Mouse (Mus musculus) ES-E14 (cell line): Measurements from ENCODE around the gene Morn4. TPM values are rescaled to one million over a fixed set of nuclear protein-coding genes. Genes with fewer than 3 reads are reported as not detected.

Experiments used
- DNase-seq: peaks from one replicate; pipeline ENCODE4 v3.0.0-alpha.2; 2013; ENCODE audit warnings: low read depth, low spot score
- H3K27ac ChIP-seq: 2 replicates; pipeline ENCODE4 v1.5.1; 2012; ENCODE audit warnings: low read depth, mild to moderate bottlenecking, low read length, moderate library complexity, mixed read lengths; ENCODE audit not compliant: poor library complexity, insufficient read depth, severe bottlenecking
- H3K36me3 ChIP-seq: 2 replicates; pipeline ENCODE4 v1.6.1; 2012; ENCODE audit warnings: mild to moderate bottlenecking, low read length, moderate library complexity, mixed read lengths; ENCODE audit not compliant: control insufficient read depth, poor library complexity, insufficient read depth, severe bottlenecking
- H3K4me1 ChIP-seq, 2 experiments: fragments of 150-350 bp in 1 of 2; sonication (generic) in 1 of 2; 2 replicates each; pipeline ENCODE4 v1.6.1; 2012; ENCODE audit warnings: low read length in 2 of 2, mild to moderate bottlenecking in 1 of 2, mixed read lengths in 1 of 2; ENCODE audit not compliant: control insufficient read depth in 2 of 2, insufficient read depth in 2 of 2, poor library complexity in 1 of 2
- H3K4me3 ChIP-seq, 2 experiments: fragments of 150-350 bp in 1 of 2; sonication (generic) in 1 of 2; 2 replicates each; pipeline ENCODE4 v1.5.1; 2012; ENCODE audit warnings: low read length in 2 of 2, low read depth in 1 of 2, mild to moderate bottlenecking in 1 of 2, mixed read lengths in 1 of 2; ENCODE audit not compliant: insufficient read depth in 1 of 2, poor library complexity in 1 of 2, severe bottlenecking in 1 of 2
- H3K9ac ChIP-seq: 2 replicates; pipeline ENCODE4 v1.6.1; 2012; ENCODE audit warnings: low read depth, mild to moderate bottlenecking, low read length, mixed read lengths; ENCODE audit not compliant: poor library complexity, insufficient read depth, severe bottlenecking
- H3K9me3 ChIP-seq: fragments of 150-350 bp; sonication (generic); 2 replicates; pipeline ENCODE4 v1.6.1; 2012; ENCODE audit warnings: low read depth, mild to moderate bottlenecking, low read length; ENCODE audit not compliant: control insufficient read depth, insufficient read depth
- CHD2 ChIP-seq: IDR thresholded peaks from 2 replicates; pipeline ENCODE4 v1.6.1; 2014; ENCODE audit warnings: mild to moderate bottlenecking, low read depth, low read length, inconsistent platforms
- HCFC1 ChIP-seq: IDR thresholded peaks from 2 replicates; pipeline ENCODE4 v1.6.1; 2012; ENCODE audit warnings: low read length, inconsistent platforms, borderline replicate concordance; ENCODE audit not compliant: insufficient read depth
- MAFK ChIP-seq: IDR thresholded peaks from 2 replicates; pipeline ENCODE4 v1.6.1; 2014; ENCODE audit warnings: mild to moderate bottlenecking, low read depth, low read length, inconsistent platforms; ENCODE audit not compliant: insufficient read depth
- ZC3H11A ChIP-seq: IDR thresholded peaks from 2 replicates; pipeline ENCODE4 v1.6.1; 2012; ENCODE audit warnings: low read depth, mild to moderate bottlenecking, inconsistent platforms, low read length, borderline replicate concordance
- ZNF384 ChIP-seq: IDR thresholded peaks from 2 replicates; pipeline ENCODE4 v1.6.1; 2012; ENCODE audit warnings: low read depth, low read length, inconsistent platforms
- in situ Hi-C, 2 experiments: fragments of 600-800 bp; cut with MboI; formaldehyde crosslinking; loops; one replicate each; pipeline ENCODE4 v1.15.1; 2025; ENCODE audit warnings: low sequenced_read_pairs in 2 of 2, inconsistent platforms in 1 of 2; ENCODE audit not compliant: unreplicated experiment in 2 of 2
- total RNA-seq: library from RNA; depleted of rRNA; stranded (reverse); fragments of 300-350 nt; gene quantifications from 2 replicates; pipeline ENCODE4 v1.2.3, GENCODE M21; 2012

The Morn4 gene
- total RNA-seq, 1 experiment: 3.1 TPM

DNA sequence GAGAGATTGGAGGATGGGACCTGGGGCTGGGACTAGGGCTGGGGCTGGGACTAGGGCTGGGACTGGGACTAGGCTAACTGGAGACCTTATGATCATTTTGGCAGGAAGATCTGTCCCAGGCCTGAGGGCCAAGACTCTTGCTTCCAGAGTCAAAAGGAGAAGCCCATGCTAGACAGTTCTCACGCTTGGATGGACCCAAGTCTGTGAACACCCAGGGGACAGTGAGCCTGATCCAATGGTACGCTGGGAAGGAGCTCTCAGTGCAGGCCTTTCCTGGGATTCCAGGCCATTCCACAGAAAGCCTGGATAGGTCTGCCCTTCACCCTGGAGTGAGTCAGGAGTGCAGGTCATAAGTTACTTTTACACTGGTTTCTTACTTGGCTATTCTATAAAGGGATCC is 11.1 kb downstream of the Morn4 start:
- Histone ChIP-seq H3K4me1 (peaks cover 0 to 1% of the 10 kb centered on the region in 2 experiments; a peak in 1 of 4 replicates), H3K27ac (no peak overlapping the region), H3K9ac (no peak overlapping the region), H3K36me3 (no peaks in the 10 kb centered on the region), H3K9me3 (no peaks in the 10 kb centered on the region), H3K4me3 (no peak overlapping the region)
- in situ Hi-C loops: no loop called here
- TF ChIP-seq ZNF384: no peak
- no peak for TF ChIP-seq CHD2
- TF ChIP-seq ZC3H11A: no peak
- TF ChIP-seq HCFC1: no peak
- DNase-seq: no peak

DNA sequence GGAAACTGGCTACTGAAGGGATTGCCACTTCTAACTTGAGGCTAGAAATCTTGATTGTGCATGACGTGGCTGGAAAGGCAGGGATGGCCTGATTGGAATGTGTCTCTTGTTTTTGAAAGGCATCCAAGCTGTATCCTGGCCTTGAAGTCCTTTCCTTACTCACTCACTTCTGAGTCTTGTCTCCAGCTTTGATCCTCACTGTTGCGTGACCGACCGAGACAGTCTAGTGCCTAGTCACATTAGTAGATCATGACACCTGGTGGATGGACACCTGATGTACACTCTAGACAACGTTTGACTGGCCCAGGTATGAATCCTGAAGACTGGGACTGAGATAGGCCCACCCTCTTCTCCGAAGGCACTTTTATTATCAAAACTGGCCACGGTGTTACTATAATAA is 13.4 kb downstream of the Morn4 start:
- TF ChIP-seq MAFK (no peak), HCFC1 (no peak), ZNF384 (no peak), CHD2 (no peak), ZC3H11A (no peak)
- no peak for DNase-seq
- Histone ChIP-seq H3K4me1 (peaks cover 0 to 8% of the 10 kb centered on the region in 2 experiments; a peak in 1 of 4 replicates), H3K27ac (no peak overlapping the region), H3K9ac (no peak overlapping the region), H3K4me3 (no peak overlapping the region), H3K9me3 (no peaks in the 10 kb centered on the region), H3K36me3 (no peaks in the 10 kb centered on the region)
- in situ Hi-C loops: no loop called here

DNA sequence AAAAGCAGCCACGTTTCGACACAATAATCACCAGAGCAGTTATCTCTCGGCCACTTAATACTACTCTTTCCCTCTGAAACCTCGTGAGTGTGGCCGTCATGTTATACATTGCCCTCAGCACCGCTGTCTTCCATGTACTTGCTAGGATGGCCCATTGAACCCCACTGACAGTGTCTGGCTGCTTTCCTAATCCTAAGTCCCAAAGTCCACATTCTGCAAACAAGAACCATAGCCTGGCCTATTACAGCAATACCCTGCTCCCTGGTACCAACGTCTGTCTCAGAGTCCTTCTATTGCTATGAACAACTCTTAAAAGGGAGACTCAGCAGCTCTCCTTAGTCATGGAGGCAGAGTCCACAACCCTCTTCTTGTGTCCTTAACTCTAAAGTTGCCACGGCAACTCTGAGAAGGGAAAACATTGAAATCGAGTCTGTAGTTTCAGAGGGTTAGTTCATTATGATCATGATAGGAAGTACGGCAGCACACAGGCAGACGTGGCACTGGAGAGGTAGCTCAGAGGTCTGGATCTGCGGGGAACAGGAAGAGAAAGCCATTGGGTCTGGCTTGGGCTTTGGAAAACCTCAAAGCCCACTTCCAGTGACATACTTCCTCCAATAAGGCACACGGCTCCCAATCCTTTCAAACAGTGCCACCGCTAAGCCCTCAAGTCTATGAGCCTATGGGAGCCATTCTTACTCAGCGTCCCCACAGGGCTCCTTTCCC is 14.1 kb downstream of the Morn4 start:
- Histone ChIP-seq H3K9ac (no peak overlapping the region), H3K27ac (no peak overlapping the region), H3K4me3 (no peak overlapping the region), H3K9me3 (no peaks in the 10 kb centered on the region), H3K36me3 (no peaks in the 10 kb centered on the region), H3K4me1 (peaks cover 0 to 8% of the 10 kb centered on the region in 2 experiments; a peak in 1 of 4 replicates)
- no peak for DNase-seq
- no peak for TF ChIP-seq ZC3H11A
- in situ Hi-C loops: no loop called here

DNA sequence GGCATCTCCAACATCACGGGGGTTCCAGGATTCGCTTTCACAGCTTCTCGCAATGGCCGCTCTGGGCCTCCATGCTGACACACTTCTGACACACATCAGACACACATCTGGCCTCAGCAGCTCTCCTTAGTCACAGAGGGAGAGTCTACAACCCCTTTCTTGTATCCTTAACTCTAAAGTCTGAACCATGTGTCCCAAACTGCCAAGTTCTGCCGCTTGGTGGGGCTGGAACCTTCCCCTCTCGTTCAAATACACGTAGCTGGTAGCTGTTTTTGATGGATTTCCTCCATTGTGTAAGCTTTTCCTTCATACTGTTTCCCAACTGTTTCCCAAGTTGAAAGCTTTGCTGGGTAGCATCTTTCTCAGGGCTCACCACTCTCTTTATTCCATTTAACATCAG is 14.9 kb downstream of the Morn4 start:
- Histone ChIP-seq H3K4me3 (no peak overlapping the region), H3K27ac (no peak overlapping the region), H3K36me3 (no peaks in the 10 kb centered on the region), H3K9ac (no peak overlapping the region), H3K4me1 (peaks cover 0 to 8% of the 10 kb centered on the region in 2 experiments; a peak in 1 of 4 replicates), H3K9me3 (no peaks in the 10 kb centered on the region)
- TF ChIP-seq CHD2 (no peak), ZNF384 (no peak), MAFK (no peak), HCFC1 (no peak), ZC3H11A (no peak)
- no peak for DNase-seq
- in situ Hi-C loops: no loop called here

DNA sequence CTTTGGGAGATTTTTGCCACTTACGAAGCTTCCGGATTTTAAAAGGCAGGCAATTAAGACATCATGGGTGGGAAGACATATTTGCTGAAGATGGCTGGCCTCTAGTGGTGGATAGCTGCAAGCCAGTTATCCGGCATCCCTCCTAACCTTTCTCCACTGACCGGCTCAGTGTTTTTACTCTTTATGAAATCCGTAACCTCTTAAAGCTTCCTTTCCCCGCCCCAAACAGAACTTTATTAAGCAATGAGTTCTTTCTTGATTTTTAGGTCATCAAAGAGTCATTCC is 17.0 kb downstream of the Morn4 start:
- DNase-seq: no peak
- H3K9me3 ChIP-seq: no peaks in the 10 kb centered on the region
- H3K9ac ChIP-seq: no peak overlapping the region
- in situ Hi-C loops: no loop called here
- TF ChIP-seq CHD2 (no peak), ZC3H11A (no peak), ZNF384 (no peak), MAFK (no peak), HCFC1 (no peak)
- H3K36me3 ChIP-seq: no peaks in the 10 kb centered on the region
- H3K4me1 ChIP-seq: peaks cover 0 to 8% of the 10 kb centered on the region in 2 experiments; a peak in 1 of 4 replicates
- no peak overlapping the region for H3K27ac ChIP-seq
- H3K4me3 ChIP-seq: no peak overlapping the region
